Mouse (Mus musculus) E14TG2a.4 (cell line): ENCODE results near the gene Cdh22.

Experiments used
- CTCF ChIP-seq: conservative IDR thresholded peaks from 2 replicates; pipeline ENCODE4 v1.5.1; 2014; ENCODE audit warnings: low read length
- NANOG ChIP-seq: IDR thresholded peaks from 2 replicates; pipeline ENCODE4 v1.6.1; 2014; ENCODE audit warnings: borderline replicate concordance, low read length, mixed read lengths

DNA sequence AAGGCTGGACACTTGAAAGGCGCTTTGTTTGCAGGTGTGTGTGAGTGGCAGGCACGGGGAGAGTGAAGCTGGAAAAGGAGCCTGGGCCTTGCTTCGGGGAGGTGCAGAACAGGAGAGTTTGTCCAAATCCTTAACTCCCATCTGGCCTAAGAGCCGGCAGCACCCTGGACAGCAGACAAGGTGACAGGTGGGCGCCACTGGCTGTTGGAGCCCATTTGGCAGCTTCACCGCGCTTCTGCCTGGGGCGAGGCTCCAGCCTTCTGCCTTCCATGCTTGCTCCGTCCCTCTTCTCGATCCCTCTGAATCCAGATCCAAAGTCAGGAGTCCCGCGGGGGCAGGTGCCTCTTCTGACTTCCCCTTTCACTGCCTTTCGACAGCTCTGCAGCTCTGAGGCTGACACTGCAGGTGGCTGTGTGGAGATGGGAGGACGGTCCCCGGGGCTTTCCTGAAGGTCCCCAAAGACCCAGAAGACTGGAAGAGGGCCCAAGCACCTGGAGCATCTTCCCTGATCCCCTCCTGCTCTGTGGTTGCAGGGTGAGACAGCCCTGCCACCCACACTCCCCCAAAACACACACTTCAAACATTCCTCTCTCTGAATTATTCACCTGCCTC, 5.0 kb upstream of the Cdh22 start:
- TF ChIP-seq CTCF: no peak
- TF ChIP-seq NANOG: no peak
